Mouse (Mus musculus) midbrain, embryonic 15.5 days (tissue): ENCODE measurements around the gene Olfr787. TPM values are rescaled to one million over a fixed set of nuclear protein-coding genes. Genes with fewer than 3 reads are reported as not detected.

Experiments
- ATAC-seq: fragments of 200-750 bp; cut with Nextera tagmentation; replicated peaks from 2 replicates; pipeline ENCODE4 v1.8.0; 2017; ENCODE audit warnings: moderate TSS enrichment
- H3K27ac ChIP-seq: fragments of 300-500 bp; sonication (generic); 2 replicates; pipeline ENCODE4 v1.5.1; 2015; ENCODE audit warnings: mild to moderate bottlenecking, inconsistent platforms
- H3K27me3 ChIP-seq: fragments of 300-500 bp; sonication (generic); replicated peaks from 2 replicates; pipeline ENCODE4 v1.6.1; 2015; ENCODE audit warnings: inconsistent platforms
- H3K36me3 ChIP-seq: fragments of 300-500 bp; sonication (generic); replicated peaks from 2 replicates; pipeline ENCODE4 v1.6.1; 2015; ENCODE audit warnings: inconsistent platforms
- H3K4me1 ChIP-seq: fragments of 300-500 bp; sonication (generic); 2 replicates; pipeline ENCODE4 v1.6.1; 2015; ENCODE audit warnings: inconsistent platforms
- H3K4me2 ChIP-seq: fragments of 300-500 bp; sonication (generic); 2 replicates; pipeline ENCODE4 v1.6.1; 2015; ENCODE audit warnings: inconsistent platforms, mild to moderate bottlenecking, moderate library complexity
- H3K4me3 ChIP-seq: fragments of 300-500 bp; sonication (generic); 2 replicates; pipeline ENCODE4 v1.5.1; 2015; ENCODE audit warnings: mild to moderate bottlenecking, inconsistent platforms
- H3K9ac ChIP-seq: fragments of 300-500 bp; sonication (generic); 2 replicates; pipeline ENCODE4 v1.6.1; 2015; ENCODE audit warnings: mild to moderate bottlenecking, inconsistent platforms
- H3K9me3 ChIP-seq: fragments of 300-500 bp; sonication (generic); 2 replicates; pipeline ENCODE4 v1.6.1; 2016; ENCODE audit warnings: inconsistent platforms
- WGBS: fragments of 180-500 bp; shearing (Covaris S2); methylation state at CpG from one replicate; pipeline ENCODE4 v1.1.7; 2015; ENCODE audit warnings: mixed read lengths; 5-methylcytosine and 5-hydroxymethylcytosine counted together
- polyA plus RNA-seq: library from polyadenylated mRNA; unstranded; fragments of >200 nt; fragmentation: Nextera tagmentation; extraction: Ambion mirVana; gene quantifications from 2 replicates; pipeline ENCODE4 v1.2.1, GENCODE M21; 2015

Olfr787 gene
- polyA plus RNA-seq = not detected in 2 replicates

DNA sequence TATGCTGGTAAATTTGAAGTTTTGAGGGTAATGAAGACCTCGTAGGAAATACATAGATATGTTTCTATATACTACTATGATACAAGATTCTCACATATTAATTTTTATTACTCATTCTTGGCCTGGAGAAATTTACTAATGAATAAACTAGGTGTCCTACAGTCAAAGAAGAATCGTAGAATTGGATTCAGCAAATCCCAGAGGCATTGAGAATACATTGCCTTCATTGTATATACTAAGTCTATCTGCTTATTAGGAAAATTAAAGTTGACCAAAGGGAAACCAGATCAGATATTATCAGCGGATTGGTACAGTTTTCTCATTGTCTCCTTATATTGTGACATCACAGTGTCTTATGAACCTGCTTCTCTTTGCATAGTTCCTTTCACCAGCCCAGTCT is at the start of gene Olfr787:
Olfr787 (plus strand) TSS at position 301 of the 400 bp plus-strand sequence.
- no peak within 1 kb of the TSS for H3K9ac ChIP-seq
- no peaks in the 10 kb centered on the region for H3K4me1 ChIP-seq
- no peak within 1 kb of the TSS for H3K27ac ChIP-seq
- no peaks in the 10 kb centered on the region for H3K36me3 ChIP-seq
- H3K4me3 ChIP-seq = no peak within 1 kb of the TSS
- no peak within 1 kb of the TSS for H3K4me2 ChIP-seq
- no peak for ATAC-seq
- H3K27me3 ChIP-seq = no peaks in the 10 kb centered on the region
- H3K9me3 ChIP-seq = no peaks in the 10 kb centered on the region
- WGBS = 84% methylated on average over 3 of the region's 3 CpGs

DNA sequence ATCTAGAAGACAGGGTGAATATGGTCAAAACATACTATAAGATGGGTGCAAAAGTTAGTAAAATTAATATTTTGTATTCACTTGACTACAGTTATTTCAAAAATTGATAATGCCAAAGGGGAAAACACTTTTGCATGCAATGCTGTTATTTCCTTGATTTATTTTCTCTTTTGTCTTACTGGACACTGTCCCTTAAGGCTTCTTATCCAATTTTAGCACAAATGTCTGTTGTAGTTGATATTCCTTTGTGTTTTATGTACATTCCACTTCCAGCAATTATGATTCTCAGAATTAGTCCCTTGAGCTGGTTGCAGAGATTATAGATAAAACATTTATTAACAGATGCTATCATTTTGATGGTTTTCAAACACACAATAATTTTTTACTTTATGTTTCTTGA is 34.7 kb upstream of the Olfr787 start, which contains the start of gene Olfr786:
Olfr786 (plus strand) TSS at position 301 of the 400 bp plus-strand sequence.
- H3K27ac ChIP-seq = no peak within 1 kb of the TSS
- no peaks in the 10 kb centered on the region for H3K27me3 ChIP-seq
- ATAC-seq = no peak
- no peaks in the 10 kb centered on the region for H3K9me3 ChIP-seq
- H3K9ac ChIP-seq = no peak within 1 kb of the TSS
- no peak within 1 kb of the TSS for H3K4me2 ChIP-seq
- no peak within 1 kb of the TSS for H3K4me3 ChIP-seq
- no peaks in the 10 kb centered on the region for H3K4me1 ChIP-seq
- no peaks in the 10 kb centered on the region for H3K36me3 ChIP-seq

DNA sequence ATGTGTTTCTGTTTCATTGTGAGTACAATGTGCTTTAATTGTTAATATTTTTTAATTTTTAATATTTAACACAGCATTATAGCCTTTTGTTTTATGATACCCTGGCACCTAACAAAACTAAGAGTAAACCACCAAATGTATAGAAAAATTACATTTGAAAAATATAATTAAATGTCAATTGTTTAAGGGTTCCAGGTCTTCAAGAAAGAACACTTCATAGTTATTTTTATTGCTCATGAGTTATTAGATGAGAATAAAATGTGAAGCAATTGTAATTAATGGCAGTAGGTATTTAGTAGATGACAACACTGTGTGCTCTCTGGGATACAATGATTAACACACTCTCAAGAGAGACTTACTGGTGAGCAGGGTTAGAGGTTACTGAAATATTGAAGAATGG is 9.0 kb downstream of the Olfr787 start, which contains the start of gene Olfr788:
Olfr788 (plus strand) TSS at position 301 of the 400 bp plus-strand sequence.
- no peak within 1 kb of the TSS for H3K9ac ChIP-seq
- H3K36me3 ChIP-seq = no peaks in the 10 kb centered on the region
- H3K4me1 ChIP-seq = no peaks in the 10 kb centered on the region
- no peaks in the 10 kb centered on the region for H3K9me3 ChIP-seq
- no peak within 1 kb of the TSS for H3K4me3 ChIP-seq
- H3K27ac ChIP-seq = no peak within 1 kb of the TSS
- H3K27me3 ChIP-seq = no peaks in the 10 kb centered on the region
- H3K4me2 ChIP-seq = no peak within 1 kb of the TSS
- ATAC-seq = no peak

DNA sequence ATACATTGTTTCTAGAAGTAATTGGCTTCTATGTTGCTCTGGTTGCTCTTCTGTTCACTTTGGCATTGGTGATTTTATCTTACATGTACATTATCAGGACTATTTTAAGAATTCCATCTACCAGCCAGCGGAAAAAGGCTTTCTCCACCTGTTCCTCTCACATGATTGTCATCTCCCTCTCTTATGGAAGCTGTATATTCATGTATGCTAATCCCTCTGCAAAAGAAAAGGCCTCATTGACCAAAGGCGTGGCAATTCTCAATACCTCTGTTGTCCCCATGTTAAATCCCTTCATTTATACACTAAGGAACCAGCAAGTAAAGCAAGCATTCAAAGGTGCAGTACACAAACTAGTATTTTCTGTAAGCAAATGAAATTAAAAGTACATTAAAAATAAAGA is 11.6 kb downstream of the Olfr787 start:
- no peaks in the 10 kb centered on the region for H3K27me3 ChIP-seq
- no peak overlapping the region for H3K4me2 ChIP-seq
- H3K9me3 ChIP-seq = no peaks in the 10 kb centered on the region
- ATAC-seq = no peak
- H3K36me3 ChIP-seq = no peaks in the 10 kb centered on the region
- no peak overlapping the region for H3K4me3 ChIP-seq
- no peaks in the 10 kb centered on the region for H3K4me1 ChIP-seq
- H3K27ac ChIP-seq = no peak overlapping the region
- H3K9ac ChIP-seq = no peak overlapping the region
- 34% methylated on average over 2 of the region's 2 CpGs for WGBS

DNA sequence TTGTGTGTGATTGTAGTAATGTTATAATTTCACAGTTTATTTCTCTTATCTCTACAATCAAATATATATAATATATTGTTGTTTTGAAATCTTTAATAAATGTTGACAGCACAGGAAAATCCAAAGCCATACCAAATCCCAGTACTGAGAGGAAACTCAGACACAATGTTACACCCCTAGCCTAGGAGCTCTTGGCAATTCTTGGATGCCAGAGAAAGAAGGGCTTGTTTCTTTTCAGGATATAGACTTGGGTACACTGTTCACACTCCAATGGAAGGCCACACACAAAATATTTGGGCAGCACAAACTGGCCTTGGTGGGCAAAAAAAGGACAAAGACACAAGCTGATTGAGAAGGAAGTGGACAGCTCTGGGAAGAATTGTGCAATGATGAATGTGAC is 12.1 kb downstream of the Olfr787 start:
- Histone ChIP-seq H3K27me3 (no peaks in the 10 kb centered on the region), H3K36me3 (no peaks in the 10 kb centered on the region), H3K4me2 (no peak overlapping the region), H3K9ac (no peak overlapping the region), H3K27ac (no peak overlapping the region), H3K9me3 (no peaks in the 10 kb centered on the region), H3K4me1 (no peaks in the 10 kb centered on the region), H3K4me3 (no peak overlapping the region)
- no peak for ATAC-seq

DNA sequence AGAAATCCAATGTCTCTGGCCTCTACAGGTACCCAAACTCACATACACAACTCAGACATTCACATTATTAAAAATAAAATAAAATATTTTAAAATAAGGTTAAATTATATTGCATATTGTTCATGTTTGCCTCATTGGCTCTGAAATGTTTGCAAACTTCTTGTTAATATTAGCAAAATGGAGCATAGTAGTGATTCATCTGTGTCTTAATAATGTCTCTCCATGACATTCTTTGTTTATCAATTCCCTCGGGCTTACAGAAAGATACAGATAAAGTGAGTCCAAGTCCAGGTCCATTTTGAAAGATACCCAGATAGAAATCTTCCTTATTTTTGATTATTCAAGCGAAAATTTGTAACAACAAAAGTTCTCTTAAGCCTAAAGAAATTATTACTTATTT is 22.8 kb downstream of the Olfr787 start, which contains the start of gene Olfr789:
Olfr789 (plus strand) TSS at position 301 of the 400 bp plus-strand sequence.
- no peak for ATAC-seq
- WGBS = 73% methylated on average over 2 of the region's 2 CpGs

DNA sequence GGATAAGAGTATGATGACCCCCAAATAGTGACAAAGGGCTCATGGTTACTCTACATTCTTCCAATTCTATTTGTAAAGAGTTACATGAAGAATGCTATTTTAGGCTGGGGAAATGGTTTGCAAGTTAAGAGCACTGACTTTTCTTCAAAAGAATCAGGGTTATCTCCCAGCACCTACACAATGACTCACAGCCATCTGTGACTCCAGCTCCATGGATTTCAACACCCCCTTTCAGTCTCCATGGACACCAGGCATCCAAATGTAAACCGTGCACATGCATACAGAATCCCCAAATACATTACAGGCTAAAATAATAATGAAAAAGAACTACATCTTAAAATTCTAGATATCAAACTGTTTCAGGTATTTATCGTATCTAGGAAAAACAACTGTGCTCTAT is 28.4 kb downstream of the Olfr787 start:
- H3K36me3 ChIP-seq = no peaks in the 10 kb centered on the region
- 75% methylated on average over 2 of the region's 2 CpGs for WGBS
- ATAC-seq = no peak

More for the DNA sequence above, 22.8 kb downstream of the Olfr787 start, which contains the start of gene Olfr789:
- Histone ChIP-seq H3K27me3 (no peaks in the 10 kb centered on the region), H3K4me3 (no peak within 1 kb of the TSS), H3K4me2 (no peak within 1 kb of the TSS), H3K4me1 (no peaks in the 10 kb centered on the region), H3K9ac (no peak within 1 kb of the TSS), H3K36me3 (no peaks in the 10 kb centered on the region), H3K9me3 (no peaks in the 10 kb centered on the region), H3K27ac (no peak within 1 kb of the TSS)

DNA sequence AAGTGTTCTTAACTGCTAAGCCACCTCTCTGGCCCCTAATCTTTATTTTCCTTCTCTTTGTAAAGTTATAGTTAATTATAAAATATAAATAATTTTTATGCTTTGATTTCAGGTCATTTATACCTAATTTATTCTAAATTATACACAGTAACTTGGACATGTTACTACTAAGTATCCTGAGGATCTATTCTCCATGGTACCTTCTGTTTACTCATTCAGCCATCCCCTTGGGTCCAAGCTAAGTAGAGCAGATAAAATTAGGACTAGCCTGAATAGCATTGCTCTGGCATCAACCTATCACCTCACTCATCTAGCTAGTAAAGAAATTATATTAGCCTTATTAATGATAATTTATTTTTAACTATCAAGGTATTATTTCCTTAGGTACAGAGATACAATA is 36.5 kb downstream of the Olfr787 start, which contains the start of gene Olfr790:
Olfr790 (plus strand) TSS at position 301 of the 400 bp plus-strand sequence.
- no peak for ATAC-seq
- no peaks in the 10 kb centered on the region for H3K36me3 ChIP-seq
- no peak within 1 kb of the TSS for H3K27ac ChIP-seq
- no peak within 1 kb of the TSS for H3K4me2 ChIP-seq
- no peaks in the 10 kb centered on the region for H3K4me1 ChIP-seq
- H3K9ac ChIP-seq = no peak within 1 kb of the TSS
- H3K4me3 ChIP-seq = no peak within 1 kb of the TSS
- no peaks in the 10 kb centered on the region for H3K9me3 ChIP-seq
- no peaks in the 10 kb centered on the region for H3K27me3 ChIP-seq

More for the DNA sequence above, 28.4 kb downstream of the Olfr787 start:
- Histone ChIP-seq H3K9me3 (no peaks in the 10 kb centered on the region), H3K27ac (no peak overlapping the region), H3K9ac (no peak overlapping the region), H3K4me3 (no peak overlapping the region), H3K4me1 (no peaks in the 10 kb centered on the region), H3K4me2 (no peak overlapping the region), H3K27me3 (no peaks in the 10 kb centered on the region)

Other genes starting within 250 kb of the Olfr787 start
- gene Olfr774, start 225.7 kb upstream of the Olfr787 start, polyA plus RNA-seq = not detected in 2 replicates
- not detected in 2 replicates for gene Olfr775, start 213.4 kb upstream of the Olfr787 start, polyA plus RNA-seq
- not detected in 2 replicates for gene Olfr776, start 202.7 kb upstream of the Olfr787 start, polyA plus RNA-seq
- not detected in 2 replicates for gene Olfr777, start 190.4 kb upstream of the Olfr787 start, polyA plus RNA-seq
- gene Olfr780, start 143.7 kb upstream of the Olfr787 start, polyA plus RNA-seq = not detected in 2 replicates
- gene Olfr781, start 133.0 kb upstream of the Olfr787 start, polyA plus RNA-seq = not detected in 2 replicates
- not detected in 2 replicates for gene Olfr782, start 113.0 kb upstream of the Olfr787 start, polyA plus RNA-seq
- gene Olfr784, start 77.8 kb upstream of the Olfr787 start, polyA plus RNA-seq = 0.09 TPM in 2 replicates
- gene Olfr785, start 56.4 kb upstream of the Olfr787 start, polyA plus RNA-seq = not detected in 2 replicates
- gene Olfr786, start 34.6 kb upstream of the Olfr787 start, polyA plus RNA-seq = not detected in 2 replicates
- gene Olfr788, start 9.1 kb downstream of the Olfr787 start, polyA plus RNA-seq = not detected in 2 replicates
- gene Olfr789, start 22.9 kb downstream of the Olfr787 start, polyA plus RNA-seq = not detected in 2 replicates
- gene Olfr790, start 36.6 kb downstream of the Olfr787 start, polyA plus RNA-seq = not detected in 2 replicates
- not detected in 2 replicates for gene Olfr791, start 59.9 kb downstream of the Olfr787 start, polyA plus RNA-seq
- gene Olfr792, start 77.3 kb downstream of the Olfr787 start, polyA plus RNA-seq = not detected in 2 replicates
- not detected in 2 replicates for gene Olfr794, start 105.8 kb downstream of the Olfr787 start, polyA plus RNA-seq
- gene Olfr796, start 150.7 kb downstream of the Olfr787 start, polyA plus RNA-seq = not detected in 2 replicates
- not detected in 2 replicates for gene Olfr798, start 166.1 kb downstream of the Olfr787 start, polyA plus RNA-seq
- gene Olfr799, start 175.6 kb downstream of the Olfr787 start, polyA plus RNA-seq = not detected in 2 replicates
- gene Olfr800, start 195.8 kb downstream of the Olfr787 start, polyA plus RNA-seq = not detected in 2 replicates
- gene Olfr801, start 212.0 kb downstream of the Olfr787 start, polyA plus RNA-seq = not detected in 2 replicates
- gene Olfr802, start 226.3 kb downstream of the Olfr787 start, polyA plus RNA-seq = 0.06 TPM in 2 replicates
- not detected in 2 replicates for gene Olfr803, start 232.4 kb downstream of the Olfr787 start, polyA plus RNA-seq
- not detected in 2 replicates for gene Olfr804, start 241.3 kb downstream of the Olfr787 start, polyA plus RNA-seq